Mouse (Mus musculus): ENCODE measurements around the gene Kif6. TPM values are rescaled to one million over a fixed set of nuclear protein-coding genes. Genes with fewer than 3 reads are reported as not detected.

Gene Kif6
- polyA plus RNA-seq, 2 experiments: 1.1 TPM

- no peak overlapping the region for H3K4me3 ChIP-seq (replicated peaks; ENCODE audit: low read length)
- no peaks in the 10 kb centered on the region for H3K27me3 ChIP-seq (ENCODE audit: control insufficient read depth, insufficient read depth, low read length)
- H3K27ac ChIP-seq (replicated peaks; ENCODE audit: low read depth, low read length): no peak overlapping the region
- no peaks in the 10 kb centered on the region for H3K36me3 ChIP-seq (ENCODE audit: control insufficient read depth, insufficient read depth, low read length)
- no peak overlapping the region for H3K4me2 ChIP-seq (replicated peaks; ENCODE audit: low read depth, low read length, severe bottlenecking)
- no peak for TF ChIP-seq POLR2A (IDR thresholded peaks at IDR 0.05; ENCODE audit: borderline replicate concordance, extremely low read depth, insufficient read depth, insufficient read length)
- 44% methylated on average over 6 of the region's 6 CpGs for whole genome bisulfite sequencing
- ATAC-seq (ENCODE audit: low FRiP score, low read depth) (no peak; the same call in 1 of the 2 replicates), DNase-seq (ENCODE audit: low spot score) (no peak)
- H3K9me3 ChIP-seq (ENCODE audit: control insufficient read depth, low read length): no peaks in the 10 kb centered on the region
- H3K9ac ChIP-seq (ENCODE audit: low read depth, low read length, severe bottlenecking): no peak overlapping the region
- 0 out of 2 replicates have a peak, but pooled peaks cover 3% of the 10 kb centered on the region for H3K4me1 ChIP-seq (ENCODE audit: control insufficient read depth, insufficient read depth, low read length)
These were observed 150.0 kb downstream of the Kif6 start for GRCm38 (mm10) chr17:49764963-49765362.

- peaks cover 11% of the 10 kb centered on the region; the same call in 1 of the 2 replicates for H3K4me1 ChIP-seq (ENCODE audit: control insufficient read depth, insufficient read depth, low read length)
- 29% methylated on average over 10 of the region's 10 CpGs for WGBS
- H3K9ac ChIP-seq (ENCODE audit: low read depth, low read length, severe bottlenecking): no peak overlapping the region
- DNase-seq (ENCODE audit: low spot score) (no peak), ATAC-seq (ENCODE audit: low FRiP score, low read depth) (no peak)
- no peak overlapping the region for H3K4me2 ChIP-seq (replicated peaks; ENCODE audit: low read depth, low read length, severe bottlenecking)
- TF ChIP-seq POLR2A (IDR thresholded peaks at IDR 0.05; ENCODE audit: borderline replicate concordance, extremely low read depth, insufficient read depth, insufficient read length): no peak
- H3K27ac ChIP-seq (replicated peaks; ENCODE audit: low read depth, low read length): no peak overlapping the region
- no peaks in the 10 kb centered on the region for H3K9me3 ChIP-seq (ENCODE audit: control insufficient read depth, low read length)
- H3K27me3 ChIP-seq (ENCODE audit: control insufficient read depth, insufficient read depth, low read length): no peaks in the 10 kb centered on the region
- H3K36me3 ChIP-seq (ENCODE audit: control insufficient read depth, insufficient read depth, low read length): no peaks in the 10 kb centered on the region
- no peak overlapping the region for H3K4me3 ChIP-seq (replicated peaks; ENCODE audit: low read length)
These were observed 152.9 kb downstream of the Kif6 start for GRCm38 (mm10) chr17:49767717-49768370.

- TF ChIP-seq POLR2A (IDR thresholded peaks at IDR 0.05; ENCODE audit: borderline replicate concordance, extremely low read depth, insufficient read depth, insufficient read length): no peak
- H3K9me3 ChIP-seq (ENCODE audit: control insufficient read depth, low read length): no peaks in the 10 kb centered on the region
- H3K4me3 ChIP-seq (replicated peaks; ENCODE audit: low read length): no peak overlapping the region
- 35% methylated on average over 10 of the region's 10 CpGs for WGBS
- ATAC-seq (ENCODE audit: low FRiP score, low read depth) (peak; percentile 41), DNase-seq (ENCODE audit: low spot score) (peak; percentile 64)
- H3K4me1 ChIP-seq (ENCODE audit: control insufficient read depth, insufficient read depth, low read length): peaks cover 21% of the 10 kb centered on the region
- no peak overlapping the region for H3K9ac ChIP-seq (ENCODE audit: low read depth, low read length, severe bottlenecking)
- no peak overlapping the region for H3K4me2 ChIP-seq (replicated peaks; ENCODE audit: low read depth, low read length, severe bottlenecking)
- H3K36me3 ChIP-seq (ENCODE audit: control insufficient read depth, insufficient read depth, low read length): no peaks in the 10 kb centered on the region
- H3K27me3 ChIP-seq (ENCODE audit: control insufficient read depth, insufficient read depth, low read length): no peaks in the 10 kb centered on the region
- peak overlapping the region; percentile 55; the same call in 1 of the 2 replicates for H3K27ac ChIP-seq (replicated peaks; ENCODE audit: low read depth, low read length)
These were observed 156.9 kb downstream of the Kif6 start for GRCm38 (mm10) chr17:49771703-49772315.

GRCm38 (mm10) chr17:49777115-49777839 lies 162.3 kb downstream of the Kif6 start:
- Histone ChIP-seq H3K4me2 (replicated peaks; ENCODE audit: low read depth, low read length, severe bottlenecking) (no peak overlapping the region), H3K4me1 (ENCODE audit: control insufficient read depth, insufficient read depth, low read length) (peaks cover 24% of the 10 kb centered on the region; the same call in 1 of the 2 replicates), H3K36me3 (ENCODE audit: control insufficient read depth, insufficient read depth, low read length) (no peaks in the 10 kb centered on the region), H3K4me3 (replicated peaks; ENCODE audit: low read length) (no peak overlapping the region), H3K27ac (replicated peaks; ENCODE audit: low read depth, low read length) (no peak overlapping the region), H3K27me3 (ENCODE audit: control insufficient read depth, insufficient read depth, low read length) (no peaks in the 10 kb centered on the region), H3K9ac (ENCODE audit: low read depth, low read length, severe bottlenecking) (no peak overlapping the region), H3K9me3 (ENCODE audit: control insufficient read depth, low read length) (no peaks in the 10 kb centered on the region)
- no peak for TF ChIP-seq POLR2A (IDR thresholded peaks at IDR 0.05; ENCODE audit: borderline replicate concordance, extremely low read depth, insufficient read depth, insufficient read length)
- DNase-seq (ENCODE audit: low spot score): peak; percentile 42
- ATAC-seq (ENCODE audit: low FRiP score, low read depth): no peak; the same call in 1 of the 2 replicates
- WGBS: 20% methylated on average over 13 of the region's 13 CpGs

- Histone ChIP-seq H3K27ac (replicated peaks; ENCODE audit: low read depth, low read length) (no peak overlapping the region), H3K4me2 (replicated peaks; ENCODE audit: low read depth, low read length, severe bottlenecking) (no peak overlapping the region), H3K27me3 (ENCODE audit: control insufficient read depth, insufficient read depth, low read length) (no peaks in the 10 kb centered on the region), H3K4me1 (ENCODE audit: control insufficient read depth, insufficient read depth, low read length) (peaks cover 17% of the 10 kb centered on the region; the same call in 1 of the 2 replicates), H3K9ac (ENCODE audit: low read depth, low read length, severe bottlenecking) (no peak overlapping the region), H3K9me3 (ENCODE audit: control insufficient read depth, low read length) (no peaks in the 10 kb centered on the region), H3K36me3 (ENCODE audit: control insufficient read depth, insufficient read depth, low read length) (no peaks in the 10 kb centered on the region), H3K4me3 (replicated peaks; ENCODE audit: low read length) (no peak overlapping the region)
- 85% methylated on average over 4 of the region's 4 CpGs for WGBS
- DNase-seq (ENCODE audit: low spot score): no peak
- TF ChIP-seq POLR2A (IDR thresholded peaks at IDR 0.05; ENCODE audit: borderline replicate concordance, extremely low read depth, insufficient read depth, insufficient read length): no peak
- ATAC-seq (ENCODE audit: low FRiP score, low read depth): no peak
These were observed 164.1 kb downstream of the Kif6 start for GRCm38 (mm10) chr17:49779066-49779465.
